Comparison of ENCODE assay signal across 8 mouse cellular contexts in genomic region chr17:14280425-14280833, GRCm38 (mm10). TPM values are rescaled to one million over a fixed set of nuclear protein-coding genes. Genes with fewer than 3 reads are reported as not detected.
DNase-seq lines count a peak whose midpoint lies in the region; ATAC-seq lines count a peak whose summit lies in the region.

No protein-coding gene starts in this region.

- H3K4me2 ChIP-seq in midbrain, embryonic 16.5 days (ENCODE audit: low read length) = peak overlapping the region; percentile 95

- no peak for ATAC-seq in midbrain, embryonic 16.5 days

- DNase-seq in heart, adult 18-20 months = peak; percentile 45 to 63
- no peak for DNase-seq in heart, postnatal 25 days (ENCODE audit: low spot score)
- DNase-seq in ZHBTc4 (ENCODE audit: low read depth, low spot score) = peak; percentile 37
- peak; percentile 36 for DNase-seq in gastrocnemius, postnatal 25 days
- DNase-seq in kidney, postnatal 4 days = peak; percentile 27 to 51
- DNase-seq in layer of hippocampus, adult 11-12 months (ENCODE audit: low spot score) = no peak
- DNase-seq in T-cell, adult 2 months (ENCODE audit: low spot score) = no peak

- no peaks in the 10 kb centered on the region for H3K36me3 ChIP-seq in midbrain, embryonic 16.5 days (ENCODE audit: control insufficient read depth, insufficient read depth, low read length)

- H3K27ac ChIP-seq in midbrain, embryonic 16.5 days (ENCODE audit: low read length) = no peak overlapping the region

- peaks cover 47% of the 10 kb centered on the region for H3K27me3 ChIP-seq in midbrain, embryonic 16.5 days (ENCODE audit: control insufficient read depth, insufficient read depth, low read depth, low read length)

- WGBS in midbrain, embryonic 16.5 days = under 1% methylated on average over 31 of the region's 31 CpGs

- H3K9ac ChIP-seq in midbrain, embryonic 16.5 days (ENCODE audit: low read depth, low read length) = no peak overlapping the region

- H3K4me3 ChIP-seq in midbrain, embryonic 16.5 days (ENCODE audit: low read depth, low read length) = peak overlapping the region; percentile 52

- H3K4me1 ChIP-seq in midbrain, embryonic 16.5 days (ENCODE audit: control insufficient read depth, insufficient read depth, low read length) = peaks cover 12% of the 10 kb centered on the region

- H3K9me3 ChIP-seq in midbrain, embryonic 16.5 days (replicated peaks; ENCODE audit: control insufficient read depth, low read length, poor library complexity, severe bottlenecking) = no peaks in the 10 kb centered on the region

- intact Hi-C loops in heart, postnatal 25 days (cut with DNase I) = loop anchor here (5.0 kb wide), 1 partner anchor 33 kb away; no protein-coding TSS in a partner anchor

RNA-seq across cellular contexts. Expression of gene Smoc2, which starts 1.1 kb away (rescaled TPM):
- 10 to 100 TPM; 44.5 to 53.2 TPM for total RNA-seq in heart, adult 18-20 months (2021)
- 10 to 100 TPM; 41.3 to 49.1 TPM for total RNA-seq in heart, postnatal 25 days (2021)
- total RNA-seq in gastrocnemius, postnatal 25 days (2021) = 10 to 100 TPM; 62.2 to 65.8 TPM
- 2.5 and 3.0 TPM in 2 replicates for polyA plus RNA-seq in midbrain, embryonic 16.5 days (2015; fragmentation: Nextera tagmentation; extraction: Ambion mirVana)

Comparison
In these comparisons a context has a peak if more than half of its experiments do, and no peak if none do; other contexts are left out.
1. DNase-seq: peak in heart, adult 18-20 months (2 of 2), ZHBTc4 (single experiment), gastrocnemius, postnatal 25 days (single experiment) and kidney, postnatal 4 days (2 of 2); none in heart, postnatal 25 days (single experiment), layer of hippocampus, adult 11-12 months (single experiment) and T-cell, adult 2 months (single experiment).